Comparison of ENCODE assay signal across 25 mouse cellular contexts in the genomic region with DNA sequence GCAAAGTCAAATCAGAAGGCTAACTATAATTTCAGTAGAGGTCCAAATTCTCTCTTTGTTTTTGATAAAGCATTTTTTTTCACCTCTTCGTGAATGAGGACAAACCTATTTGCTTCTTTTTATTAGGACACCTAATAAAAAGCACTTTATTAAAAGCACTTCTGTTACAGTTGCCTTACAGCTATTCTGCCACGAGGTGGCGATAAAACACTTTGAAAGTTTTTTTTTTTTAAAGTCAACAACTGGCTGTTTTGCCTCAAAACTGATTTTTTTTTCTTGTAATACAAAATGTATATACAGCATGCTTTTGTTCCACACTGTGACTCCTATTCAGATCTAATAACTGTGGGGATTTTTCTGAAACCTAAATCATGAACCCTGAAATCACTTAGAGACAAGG. TPM values are rescaled to one million over a fixed set of nuclear protein-coding genes. Genes with fewer than 3 reads are reported as not detected.
"Had no signal": no experiment of that assay in that cellular context is flagged by ENCODE, and none has a peak within 500 bp of the region (broad histone marks: within the 10 kb centered on the region; RNA-seq: fewer than 3 reads in every experiment).

No protein-coding gene starts in this region.

RNA-seq across cellular contexts. Expression of gene Gm9758, which starts 11.2 kb away (rescaled TPM):
- total RNA-seq: layer of hippocampus, adult 18-20 months; layer of hippocampus, postnatal 25 days; left cerebral cortex, adult 18-20 months; left cerebral cortex, postnatal 10 days; left cerebral cortex, postnatal 36 days; liver, adult 2 months; megakaryocyte, adult 5-6 weeks; monocyte, adult 5-6 weeks; neutrophil, adult 5-6 weeks had no signal
- polyA plus RNA-seq: kidney, embryonic 15.5 days; limb, embryonic 11.5 days; limb, embryonic 14.5 days; liver, adult 2 months; liver, embryonic 13.5 days; liver, embryonic 16.5 days; lung, adult 2 months; lung, postnatal 0 days; macrophage; midbrain, embryonic 12.5 days; midbrain, embryonic 15.5 days; myocyte; neural tube, embryonic 13.5 days; small intestine, adult 2 months; spleen, adult 2 months; stomach, embryonic 16.5 days; urinary bladder, adult 2 months had no signal

RNA-seq across cellular contexts. Expression of gene Speer4e, which starts 34.7 kb away (rescaled TPM):
- total RNA-seq: layer of hippocampus, adult 18-20 months; layer of hippocampus, postnatal 25 days; left cerebral cortex, adult 18-20 months; left cerebral cortex, postnatal 10 days; left cerebral cortex, postnatal 36 days; liver, adult 2 months; megakaryocyte, adult 5-6 weeks; monocyte, adult 5-6 weeks; neutrophil, adult 5-6 weeks had no signal
- polyA plus RNA-seq: kidney, embryonic 15.5 days; limb, embryonic 11.5 days; limb, embryonic 14.5 days; liver, adult 2 months; liver, embryonic 13.5 days; liver, embryonic 16.5 days; lung, adult 2 months; lung, postnatal 0 days; macrophage; midbrain, embryonic 12.5 days; midbrain, embryonic 15.5 days; myocyte; neural tube, embryonic 13.5 days; small intestine, adult 2 months; spleen, adult 2 months; stomach, embryonic 16.5 days; urinary bladder, adult 2 months had no signal
